Mouse (Mus musculus) midbrain, embryonic 10.5 days (tissue): Measurements from ENCODE around the gene Ormdl1. TPM values are rescaled to one million over a fixed set of nuclear protein-coding genes. Genes with fewer than 3 reads are reported as not detected.
A peak's percentile ranks its signal among the peaks of the same experiment; 100 is the strongest.
"Not testable (repeated sequence)": the region's sequence is repeated elsewhere in the genome, so short reads cannot be mapped to it uniquely, and the experiment has no call there.

ENCODE experiments used
- DNase-seq: peaks from one replicate; pipeline ENCODE4 v3.0.0-alpha.2; 2017; ENCODE audit warnings: low spot score
- H3K27ac ChIP-seq: fragments of 300-500 bp; sonication (generic); replicated peaks from 2 replicates; pipeline ENCODE4 v1.5.1; 2016; ENCODE audit warnings: mild to moderate bottlenecking
- H3K27me3 ChIP-seq: fragments of 300-500 bp; sonication (generic); 2 replicates; pipeline ENCODE4 v1.6.1; 2016; ENCODE audit warnings: low read depth, mild to moderate bottlenecking; ENCODE audit not compliant: poor library complexity, severe bottlenecking
- H3K36me3 ChIP-seq: fragments of 300-500 bp; sonication (generic); 2 replicates; pipeline ENCODE4 v1.6.1; 2016; ENCODE audit warnings: mild to moderate bottlenecking, moderate library complexity
- H3K4me1 ChIP-seq: fragments of 300-500 bp; sonication (generic); 2 replicates; pipeline ENCODE4 v1.6.1; 2016
- H3K4me3 ChIP-seq: fragments of 300-500 bp; sonication (generic); 2 replicates; pipeline ENCODE4 v1.5.1; 2016; ENCODE audit warnings: mild to moderate bottlenecking, moderate library complexity
- H3K9me3 ChIP-seq: fragments of 300-500 bp; sonication (generic); replicated peaks from 2 replicates; pipeline ENCODE4 v1.6.1; 2016; ENCODE audit warnings: mild to moderate bottlenecking
- WGBS: fragments of 180-500 bp; shearing (Covaris S2); methylation state at CpG from one replicate; pipeline ENCODE4 v1.1.7; 2016; 5-methylcytosine and 5-hydroxymethylcytosine counted together
- polyA plus RNA-seq: library from polyadenylated mRNA; unstranded; fragments of >200 nt; fragmentation: Nextera tagmentation; extraction: Ambion mirVana; gene quantifications from 2 replicates; pipeline ENCODE4 v1.2.1, GENCODE M21; 2016

Ormdl1 gene
- polyA plus RNA-seq, result 93.0 and 96.8 TPM in 2 replicates

GRCm38 (mm10) chr1:53296581-53297383 is at the start of gene Ormdl1, which contains the start of the genes Pms1 and Gm28778:
Ormdl1 (plus strand) TSS chr1:53297095.
Pms1 (minus strand) TSS chr1:53297018.
Gm28778 (plus strand) TSS chr1:53297111.
- no peaks in the 10 kb centered on the region for H3K27me3 ChIP-seq
- peak within 1 kb of the TSS; percentile 86 for H3K4me3 ChIP-seq
- H3K27ac ChIP-seq, result peak within 1 kb of the TSS; percentile 95
- peaks cover 14% of the 10 kb centered on the region for H3K4me1 ChIP-seq
- H3K9me3 ChIP-seq, result no peaks in the 10 kb centered on the region
- peaks cover 38% of the 10 kb centered on the region for H3K36me3 ChIP-seq
- DNase-seq, result peak; percentile 93
- under 1% methylated on average over 66 of the region's 66 CpGs for whole genome bisulfite sequencing

GRCm38 (mm10) chr1:53264958-53265612 is 31.8 kb upstream of the Ormdl1 start:
- H3K4me3 ChIP-seq, DNase-seq: not testable (repeated sequence)

GRCm38 (mm10) chr1:53269901-53270300 is 27.0 kb upstream of the Ormdl1 start:
- no peak for DNase-seq
- Histone ChIP-seq H3K4me3 (no peak overlapping the region), H3K27me3 (no peaks in the 10 kb centered on the region), H3K27ac (no peak overlapping the region), H3K9me3 (no peaks in the 10 kb centered on the region), H3K4me1 (no peaks in the 10 kb centered on the region), H3K36me3 (peaks cover 25% of the 10 kb centered on the region)
- 92% methylated on average over 3 of the region's 3 CpGs for WGBS

More at GRCm38 (mm10) chr1:53264958-53265612, 31.8 kb upstream of the Ormdl1 start:
- not testable (repeated sequence) for H3K4me1 ChIP-seq, H3K27me3 ChIP-seq, H3K9me3 ChIP-seq, H3K27ac ChIP-seq
- peaks cover 20% of the 10 kb centered on the region for H3K36me3 ChIP-seq

- peaks cover 13% of the 10 kb centered on the region for H3K36me3 ChIP-seq
- no peak overlapping the region for H3K27ac ChIP-seq
- DNase-seq, result no peak
- no peaks in the 10 kb centered on the region for H3K9me3 ChIP-seq
- no peaks in the 10 kb centered on the region for H3K4me1 ChIP-seq
- no peak overlapping the region for H3K4me3 ChIP-seq
- no peaks in the 10 kb centered on the region for H3K27me3 ChIP-seq
Observed at GRCm38 (mm10) chr1:53272646-53273045, 24.2 kb upstream of the Ormdl1 start.

GRCm38 (mm10) chr1:53291197-53291596 is 5.7 kb upstream of the Ormdl1 start:
- WGBS, result 92% methylated on average over 3 of the region's 3 CpGs
- Histone ChIP-seq H3K9me3 (no peaks in the 10 kb centered on the region), H3K4me1 (peaks cover 6% of the 10 kb centered on the region), H3K4me3 (no peak overlapping the region), H3K27ac (no peak overlapping the region), H3K36me3 (peaks cover 42% of the 10 kb centered on the region), H3K27me3 (no peaks in the 10 kb centered on the region)
- no peak for DNase-seq

DNA sequence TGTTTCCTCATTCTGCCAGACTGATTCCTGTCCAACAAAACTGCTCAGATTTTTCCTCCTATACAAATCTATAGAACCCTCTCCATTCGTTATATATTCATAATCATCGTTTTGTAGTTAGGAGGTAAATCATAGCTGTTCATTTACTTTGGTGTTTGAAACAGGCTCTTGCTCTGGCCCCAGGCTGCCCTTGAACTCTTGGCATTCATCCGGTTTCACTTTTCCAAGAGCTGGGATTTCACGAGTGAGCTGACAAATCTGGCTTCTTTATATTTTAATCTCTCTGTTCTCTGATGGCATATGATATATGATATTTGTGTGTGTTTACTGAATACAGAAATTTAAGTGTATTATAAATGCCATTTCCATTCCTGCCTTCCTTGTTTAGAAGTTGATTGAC is 3.6 kb downstream of the Ormdl1 start:
- Histone ChIP-seq H3K36me3 (peaks cover 47% of the 10 kb centered on the region), H3K4me3 (no peak overlapping the region), H3K27ac (no peak overlapping the region), H3K4me1 (peaks cover 14% of the 10 kb centered on the region), H3K9me3 (no peaks in the 10 kb centered on the region), H3K27me3 (no peaks in the 10 kb centered on the region)
- 90% methylated on average over 4 of the region's 4 CpGs for WGBS
- DNase-seq, result no peak

DNA sequence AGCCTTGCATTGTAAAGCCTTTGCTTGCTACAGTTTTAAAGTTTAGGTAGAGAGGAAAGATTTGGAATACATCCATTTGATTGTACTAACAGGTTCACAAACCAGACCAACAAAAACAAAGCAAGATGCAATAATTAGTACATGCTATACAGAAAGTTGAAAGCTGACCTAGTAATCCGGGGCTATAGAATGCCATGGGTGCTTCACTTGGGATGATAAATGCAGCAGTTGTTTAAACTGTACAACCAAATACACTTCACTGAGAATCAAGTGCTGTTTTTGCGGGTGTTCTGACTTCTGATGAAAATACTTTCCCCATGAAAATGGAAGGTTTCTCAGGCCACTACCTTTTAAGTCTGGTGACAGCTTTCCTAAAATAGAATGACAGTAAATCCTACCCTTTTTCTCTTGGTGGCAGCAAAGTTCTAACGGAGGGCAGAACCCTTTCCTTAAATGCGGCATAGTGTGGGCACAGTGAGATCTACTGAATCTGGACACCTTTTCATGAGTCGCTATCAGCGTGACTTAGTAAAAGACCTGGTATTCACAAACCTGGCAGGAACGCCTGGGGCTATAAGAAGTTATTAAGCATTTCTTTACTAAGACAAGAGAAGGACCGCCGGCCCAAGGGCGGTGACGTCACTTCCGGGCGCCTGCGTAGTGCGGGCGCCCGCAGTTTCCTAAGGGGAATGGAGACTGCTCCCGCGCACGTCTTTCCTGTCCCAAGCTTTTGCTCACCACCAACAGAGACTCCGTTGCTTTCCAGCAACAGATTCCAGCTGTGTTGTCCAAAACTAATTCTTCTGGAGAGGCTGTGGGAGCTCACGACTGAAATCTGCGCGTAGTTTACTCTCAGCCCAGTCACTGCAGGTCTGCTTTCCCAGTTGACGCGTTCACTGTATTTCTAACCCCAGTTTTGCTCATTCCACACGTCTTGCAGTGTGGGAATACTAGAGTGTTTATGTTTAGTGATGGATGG is 16.4 kb downstream of the Ormdl1 start, which contains the start of gene Osgepl1:
Osgepl1 (plus strand) TSS at position 636 of the 979 bp plus-strand sequence.
- Histone ChIP-seq H3K4me1 (peaks cover 16% of the 10 kb centered on the region), H3K27ac (peak within 1 kb of the TSS; percentile 90), H3K36me3 (peaks cover 51% of the 10 kb centered on the region), H3K4me3 (peak within 1 kb of the TSS; percentile 65), H3K27me3 (no peaks in the 10 kb centered on the region), H3K9me3 (no peaks in the 10 kb centered on the region)
- WGBS, result 4% methylated on average over 27 of the region's 27 CpGs
- peak; percentile 87 for DNase-seq

GRCm38 (mm10) chr1:53321662-53322344 is 24.9 kb downstream of the Ormdl1 start:
- Histone ChIP-seq H3K4me1 (no peaks in the 10 kb centered on the region), H3K36me3 (peaks cover 75% of the 10 kb centered on the region), H3K4me3 (no peak overlapping the region), H3K27me3 (no peaks in the 10 kb centered on the region), H3K9me3 (no peaks in the 10 kb centered on the region), H3K27ac (no peak overlapping the region)
- 95% methylated on average over 4 of the region's 4 CpGs for WGBS
- DNase-seq, result no peak

DNA sequence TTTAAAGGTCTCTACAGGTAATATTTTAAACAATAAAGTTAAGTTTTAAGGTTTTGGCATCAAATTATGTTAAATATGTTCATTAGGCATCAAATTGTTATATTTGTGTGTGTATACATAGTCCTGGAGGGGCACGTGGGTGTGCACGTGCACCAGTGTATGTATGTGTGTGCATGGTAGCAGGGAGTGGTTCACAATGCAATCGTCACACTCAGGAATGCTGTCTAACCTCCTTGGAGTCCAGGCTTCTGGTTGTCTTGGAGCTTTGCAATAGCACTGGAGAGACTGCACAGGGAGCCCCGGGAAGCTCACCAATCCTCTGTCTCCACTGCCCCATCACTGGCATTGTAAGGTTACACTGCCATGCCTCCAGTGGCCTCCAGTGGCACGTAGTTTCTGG is 26.4 kb downstream of the Ormdl1 start:
- Histone ChIP-seq H3K4me3 (no peak overlapping the region), H3K36me3 (peaks cover 61% of the 10 kb centered on the region), H3K4me1 (no peaks in the 10 kb centered on the region), H3K27ac (no peak overlapping the region), H3K9me3 (no peaks in the 10 kb centered on the region), H3K27me3 (no peaks in the 10 kb centered on the region)
- WGBS, result 95% methylated on average over 5 of the region's 5 CpGs
- DNase-seq, result no peak

DNA sequence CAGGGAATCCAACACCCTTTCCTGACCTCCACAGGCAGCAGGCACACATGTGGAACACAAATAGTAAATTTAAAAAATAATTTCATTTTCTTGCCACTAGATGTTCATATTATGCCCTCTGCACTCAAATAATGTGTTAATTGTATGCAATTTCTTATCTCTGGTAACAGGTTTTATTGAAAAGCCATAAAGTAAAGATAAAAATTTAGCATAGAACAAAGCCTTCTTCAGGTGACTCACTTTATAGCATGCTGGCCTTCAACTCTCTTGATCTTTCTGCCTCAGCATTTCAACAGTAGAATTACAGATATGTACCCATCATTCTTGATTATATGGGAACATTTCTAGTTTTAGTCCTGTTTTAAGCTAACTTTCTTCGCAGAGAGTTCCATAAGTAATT is 27.4 kb downstream of the Ormdl1 start:
- no peak for DNase-seq
- WGBS, result 98% methylated on average over 1 of the region's 1 CpGs

GRCm38 (mm10) chr1:53324827-53325494 is 28.1 kb downstream of the Ormdl1 start:
- no peak overlapping the region for H3K4me3 ChIP-seq
- no peaks in the 10 kb centered on the region for H3K4me1 ChIP-seq
- WGBS, result 96% methylated on average over 5 of the region's 5 CpGs
- H3K36me3 ChIP-seq, result peaks cover 46% of the 10 kb centered on the region
- no peaks in the 10 kb centered on the region for H3K27me3 ChIP-seq
- H3K27ac ChIP-seq, result no peak overlapping the region
- H3K9me3 ChIP-seq, result no peaks in the 10 kb centered on the region
- DNase-seq, result no peak

More for the DNA sequence above, 27.4 kb downstream of the Ormdl1 start:
- Histone ChIP-seq H3K4me1 (no peaks in the 10 kb centered on the region), H3K4me3 (no peak overlapping the region), H3K9me3 (no peaks in the 10 kb centered on the region), H3K27me3 (no peaks in the 10 kb centered on the region), H3K36me3 (peaks cover 53% of the 10 kb centered on the region), H3K27ac (no peak overlapping the region)
